Mouse (Mus musculus) common myeloid progenitor, adult 5-6 weeks (primary cell): Measurements from ENCODE around the gene Gm6588. TPM values are rescaled to one million over a fixed set of nuclear protein-coding genes. Genes with fewer than 3 reads are reported as not detected.
"Not testable (repeated sequence)": the region's sequence is repeated elsewhere in the genome, so short reads cannot be mapped to it uniquely, and the experiment has no call there.

ENCODE experiments used
- ATAC-seq: replicated peaks from 2 replicates; pipeline ENCODE4 v1.8.0; 2016; ENCODE audit warnings: low read depth, mild to moderate bottlenecking, moderate TSS enrichment, inconsistent platforms; ENCODE audit not compliant: poor library complexity, severe bottlenecking
- total RNA-seq: library from RNA; stranded (forward); fragments of 200-1000, 187-1606 nt; gene quantifications from 2 replicates; pipeline ENCODE4 v1.2.3, GENCODE M21; 2017

Gm6588 gene
- total RNA-seq = not detected in 2 replicates

GRCm38 (mm10) chr5:112448747-112449440, at the start of gene Gm6588:
Gene Gm6588, plus strand, starts transcription at chr5:112449426.
- ATAC-seq = no peak

DNA sequence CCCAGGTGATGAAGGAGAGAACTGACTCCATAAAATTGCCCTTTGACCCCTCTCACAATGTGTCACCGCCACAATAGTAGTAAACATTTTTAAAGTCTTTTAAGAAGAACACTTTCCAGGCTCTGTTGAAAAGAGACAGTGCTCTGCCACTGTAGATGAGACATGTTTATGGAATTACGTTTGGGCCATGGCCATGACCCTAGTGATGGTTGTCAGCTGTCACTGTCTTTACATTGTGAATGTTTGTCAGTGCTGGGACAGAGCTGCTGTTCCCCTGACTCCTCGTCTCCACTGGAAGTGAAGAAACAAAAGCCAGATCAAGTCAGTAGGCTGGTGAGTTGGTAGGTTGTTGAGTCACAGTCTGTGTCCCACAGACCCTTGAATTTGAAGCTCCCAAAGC, 46.8 kb upstream of the Gm6588 start:
- ATAC-seq = no peak

GRCm38 (mm10) chr5:112406017-112406416, 43.2 kb upstream of the Gm6588 start:
- ATAC-seq = peak; percentile 68

- no peak for ATAC-seq
Observed at GRCm38 (mm10) chr5:112409274-112409673, 40.0 kb upstream of the Gm6588 start.

- no peak for ATAC-seq
Observed at GRCm38 (mm10) chr5:112411072-112411471, 38.2 kb upstream of the Gm6588 start.

GRCm38 (mm10) chr5:112411514-112412335, 37.5 kb upstream of the Gm6588 start:
- 0 out of 2 replicates have a peak, but pooled peaks have one; percentile 5 for ATAC-seq

- not testable (repeated sequence) for ATAC-seq
Observed at GRCm38 (mm10) chr5:112412781-112413180, 36.4 kb upstream of the Gm6588 start.

DNA sequence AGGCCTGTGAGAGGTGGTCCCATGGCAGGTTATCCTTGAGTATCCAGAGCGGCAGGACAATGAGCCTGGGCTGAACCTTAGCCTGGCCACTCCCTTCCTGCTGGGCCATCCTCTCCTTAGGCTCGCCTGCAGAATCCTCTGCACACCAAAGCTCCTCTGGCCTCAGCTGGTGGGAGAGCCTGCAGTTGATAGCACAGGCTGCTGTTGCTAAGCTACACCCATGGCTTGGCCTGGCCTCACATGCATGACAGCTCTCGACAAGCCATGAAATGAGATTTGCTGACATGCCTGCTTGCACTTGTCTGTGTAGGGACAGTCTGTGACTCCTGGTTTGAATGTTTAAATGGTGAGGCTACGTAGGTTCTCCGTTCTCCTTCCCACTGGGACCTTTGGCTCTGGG, 32.6 kb upstream of the Gm6588 start:
- no peak for ATAC-seq

DNA sequence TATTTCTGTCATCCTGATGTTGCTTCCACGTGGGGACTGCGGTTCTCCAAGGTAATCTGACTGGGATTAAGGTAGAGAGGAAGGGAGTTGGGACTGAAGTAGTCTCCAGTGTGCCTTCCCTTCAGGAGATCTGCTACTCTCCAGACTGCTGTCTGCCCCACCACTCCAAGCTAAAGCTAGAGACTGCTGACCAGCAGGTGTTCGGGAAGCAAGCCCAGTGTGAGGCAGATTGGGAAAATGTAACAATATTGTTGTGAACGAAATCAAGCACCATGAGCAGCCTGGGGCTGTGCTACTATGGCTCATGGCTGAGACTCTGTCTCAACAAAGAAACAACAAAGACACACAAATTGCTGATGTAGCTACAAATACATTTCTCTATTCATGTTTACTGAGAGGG, 31.2 kb upstream of the Gm6588 start:
- ATAC-seq = no peak

- no peak for ATAC-seq
Observed at GRCm38 (mm10) chr5:112419535-112419934, 29.7 kb upstream of the Gm6588 start.

- peak; percentile 39; the same call in 1 of the 2 replicates for ATAC-seq
Observed at GRCm38 (mm10) chr5:112426635-112427034, 22.6 kb upstream of the Gm6588 start.

GRCm38 (mm10) chr5:112427283-112427682, 21.9 kb upstream of the Gm6588 start:
- peak; percentile 60; the same call in 1 of the 2 replicates for ATAC-seq

DNA sequence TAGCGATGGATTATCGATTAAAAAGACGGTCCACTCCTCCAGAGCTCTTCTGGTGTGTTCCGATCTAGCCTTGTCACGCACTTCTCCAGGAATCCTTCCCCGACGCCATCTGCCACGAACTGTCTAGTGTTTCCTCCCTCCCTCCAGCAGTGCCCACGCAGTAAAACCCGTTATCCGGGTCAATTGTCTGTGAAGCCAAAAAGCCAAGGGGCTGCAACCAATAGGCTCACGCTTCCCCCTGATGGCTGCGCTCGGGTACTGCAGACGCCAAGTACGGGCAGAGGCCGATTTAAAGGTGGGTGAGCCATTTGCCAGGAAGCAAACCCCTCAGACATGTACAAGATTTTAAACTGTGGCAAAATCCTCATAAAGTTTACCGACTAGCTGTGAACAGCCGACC, 20.3 kb upstream of the Gm6588 start:
- peak; percentile 66 for ATAC-seq

DNA sequence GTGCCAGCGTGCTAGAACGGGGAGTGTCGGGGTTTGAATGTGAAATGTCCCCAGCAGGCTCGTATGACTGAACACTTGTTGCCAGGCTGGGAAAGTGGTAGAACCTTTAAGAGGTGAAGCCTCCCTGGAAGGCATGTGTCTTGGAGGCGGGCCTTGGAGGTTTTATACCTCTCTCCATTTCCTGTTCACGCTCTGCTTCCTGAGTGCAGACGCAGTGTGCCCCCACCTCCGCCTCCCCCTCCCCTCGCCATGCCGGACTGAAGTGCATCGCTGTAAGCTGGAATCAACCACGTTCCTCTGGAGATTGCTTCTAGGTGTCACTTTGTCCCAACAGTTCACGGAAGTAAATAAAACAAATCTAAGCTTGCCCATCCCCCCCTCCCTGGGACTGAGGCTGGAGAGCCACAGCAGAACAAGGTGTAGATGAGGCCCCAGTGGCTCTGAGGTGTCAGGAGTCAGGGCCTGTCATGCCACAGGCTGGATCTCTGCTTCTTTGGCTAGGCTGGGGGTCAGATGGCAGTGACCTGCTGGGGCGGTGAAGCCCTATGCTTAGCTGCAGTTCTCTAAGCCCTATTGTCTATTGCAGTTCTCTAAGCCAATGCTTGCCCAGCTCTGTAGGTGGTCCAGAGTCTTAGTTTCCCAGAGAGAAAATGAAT, 18.0 kb upstream of the Gm6588 start:
- no peak for ATAC-seq

DNA sequence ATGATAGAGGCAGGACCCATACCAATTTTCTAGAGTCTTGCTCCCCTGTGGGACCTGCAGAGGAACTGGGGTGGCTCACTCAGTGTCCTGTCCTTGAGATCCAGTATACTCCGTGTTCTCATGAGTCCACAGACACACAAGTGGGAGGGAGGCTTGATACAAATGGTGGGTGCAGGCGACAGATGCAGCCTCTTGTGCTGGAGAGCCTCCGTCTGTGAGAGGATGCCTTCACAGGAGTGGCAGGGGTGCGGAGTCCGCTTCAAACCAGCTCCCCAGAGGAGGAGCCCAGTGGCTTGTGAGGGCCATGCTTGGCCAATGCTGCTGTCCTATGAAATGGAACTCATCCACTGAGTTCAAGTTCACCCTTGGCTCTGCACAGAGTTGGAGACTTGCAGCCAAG, 17.2 kb upstream of the Gm6588 start:
- ATAC-seq = no peak

DNA sequence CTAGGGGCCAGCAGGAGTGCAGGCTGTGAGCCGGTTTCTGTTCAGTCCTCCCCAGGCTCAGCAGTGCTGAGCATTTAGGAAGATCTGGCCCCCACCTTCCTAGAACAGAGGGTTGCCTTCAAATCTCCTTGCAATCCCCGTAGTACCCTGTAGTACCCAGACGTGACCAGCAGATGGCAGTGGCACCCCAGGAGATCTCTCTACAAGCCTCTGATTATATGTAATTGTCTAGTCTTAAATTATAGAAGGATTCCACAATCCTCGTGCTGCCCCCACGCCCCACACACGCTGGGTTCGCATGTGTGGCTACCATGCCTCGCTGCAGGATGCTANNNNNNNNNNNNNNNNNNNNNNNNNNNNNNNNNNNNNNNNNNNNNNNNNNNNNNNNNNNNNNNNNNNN, 16.2 kb upstream of the Gm6588 start:
- ATAC-seq = peak; percentile 73

GRCm38 (mm10) chr5:112438535-112438934, 10.7 kb upstream of the Gm6588 start:
- ATAC-seq = no peak

- ATAC-seq = no peak
Observed at GRCm38 (mm10) chr5:112453088-112453487, 3.9 kb downstream of the Gm6588 start.

DNA sequence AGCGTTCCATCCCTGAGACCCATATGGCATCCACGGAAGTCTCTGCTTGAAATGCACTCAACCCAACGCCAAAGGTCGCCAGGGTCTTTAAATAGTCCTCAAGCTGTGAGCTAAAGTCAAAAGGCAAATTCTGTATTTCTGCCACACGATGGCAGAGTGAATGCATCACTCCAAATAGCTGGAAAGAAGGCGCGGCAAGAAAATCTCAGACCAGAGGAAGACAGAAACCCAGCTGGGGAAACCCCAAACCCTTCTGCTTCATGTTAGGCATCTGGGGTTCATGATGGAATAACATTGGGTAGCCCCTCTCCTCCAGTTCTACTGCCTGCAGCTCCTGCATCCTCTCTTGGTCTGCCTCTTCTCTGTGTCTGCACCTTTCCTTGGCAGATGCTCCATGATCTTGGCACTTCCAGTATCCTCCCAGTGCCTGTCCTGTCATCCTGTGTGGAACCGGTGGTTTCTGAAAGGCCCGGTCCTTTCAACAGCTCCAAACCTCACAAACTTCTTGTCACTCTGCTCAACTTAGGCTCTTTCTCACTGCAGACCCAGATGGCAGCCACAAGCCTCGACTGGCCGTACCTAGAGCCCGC, 5.8 kb downstream of the Gm6588 start:
- ATAC-seq = no peak

GRCm38 (mm10) chr5:112459903-112460302, 10.7 kb downstream of the Gm6588 start:
- no peak for ATAC-seq
